Mouse (Mus musculus) kidney, adult 2 months (tissue): ENCODE measurements around the gene Ergic1. TPM values are rescaled to one million over a fixed set of nuclear protein-coding genes. Genes with fewer than 3 reads are reported as not detected.

Experiments
- DNase-seq: peaks from one replicate; pipeline ENCODE4 v3.0.0; 2021
- H3K27ac ChIP-seq: fragments of 200-500 bp; 2 replicates; pipeline ENCODE4 v1.5.1; 2012; ENCODE audit warnings: low read depth, low read length, control low read depth, inconsistent platforms; ENCODE audit not compliant: insufficient read depth
- H3K27me3 ChIP-seq: fragments of 200-500 bp; replicated peaks from 2 replicates; pipeline ENCODE4 v1.6.1; 2012; ENCODE audit warnings: mild to moderate bottlenecking, moderate library complexity, low read length, inconsistent platforms; ENCODE audit not compliant: control insufficient read depth, insufficient read depth
- H3K36me3 ChIP-seq: fragments of 200-500 bp; 2 replicates; pipeline ENCODE4 v1.6.1; 2012; ENCODE audit warnings: mild to moderate bottlenecking, moderate library complexity, low read length, inconsistent platforms; ENCODE audit not compliant: control insufficient read depth, insufficient read depth
- H3K4me1 ChIP-seq: fragments of 200-500 bp; 2 replicates; pipeline ENCODE4 v1.6.1; 2011; ENCODE audit warnings: low read length; ENCODE audit not compliant: control insufficient read depth, insufficient read depth
- H3K4me3 ChIP-seq: fragments of 200-500 bp; 2 replicates; pipeline ENCODE4 v1.5.1; 2011; ENCODE audit warnings: mild to moderate bottlenecking, low read depth, low read length, control low read depth; ENCODE audit not compliant: insufficient read depth
- CTCF ChIP-seq: fragments of 200-500 bp; conservative IDR thresholded peaks from 2 replicates; pipeline ENCODE4 v1.5.1; 2011; ENCODE audit warnings: low read depth, mild to moderate bottlenecking, control low read depth, low read length, moderate library complexity, mixed read lengths; ENCODE audit not compliant: insufficient read depth, insufficient read length
- POLR2A ChIP-seq: fragments of 200-500 bp; IDR thresholded peaks from one replicate; pipeline ENCODE4 v1.6.1; 2011; ENCODE audit warnings: low read depth, low read length, control low read depth
- WGBS: fragments of 180-500 bp; shearing (Covaris S2); methylation state at CpG from one replicate; pipeline ENCODE4 v1.1.7; 2018; 5-methylcytosine and 5-hydroxymethylcytosine counted together
- polyA plus RNA-seq: library from polyadenylated mRNA; depleted of rRNA; stranded (reverse); fragments of >200 nt; gene quantifications from 2 replicates; pipeline ENCODE4 v1.2.3, GENCODE M21; 2012

Ergic1 gene
- polyA plus RNA-seq, 1 experiment: 131 TPM

GRCm38 (mm10) chr17:26608348-26608747, 47.1 kb downstream of the Ergic1 start:
- Histone ChIP-seq H3K27ac (no peak overlapping the region), H3K4me3 (no peak overlapping the region), H3K27me3 (no peaks in the 10 kb centered on the region), H3K4me1 (no peaks in the 10 kb centered on the region), H3K36me3 (no peaks in the 10 kb centered on the region)
- TF ChIP-seq CTCF (no peak), POLR2A (no peak)
- no peak for DNase-seq
- 84% methylated on average over 3 of the region's 3 CpGs for WGBS

GRCm38 (mm10) chr17:26608877-26609276, 47.6 kb downstream of the Ergic1 start:
- WGBS: 95% methylated on average over 8 of the region's 8 CpGs
- DNase-seq: no peak
- Histone ChIP-seq H3K4me1 (no peaks in the 10 kb centered on the region), H3K27me3 (no peaks in the 10 kb centered on the region), H3K4me3 (no peak overlapping the region), H3K27ac (no peak overlapping the region), H3K36me3 (no peaks in the 10 kb centered on the region)
- TF ChIP-seq CTCF: no peak
- no peak for TF ChIP-seq POLR2A

GRCm38 (mm10) chr17:26609820-26610219, 48.5 kb downstream of the Ergic1 start:
- H3K27ac ChIP-seq: no peak overlapping the region
- no peak overlapping the region for H3K4me3 ChIP-seq
- H3K27me3 ChIP-seq: no peaks in the 10 kb centered on the region
- 85% methylated on average over 8 of the region's 8 CpGs for WGBS
- no peak for TF ChIP-seq CTCF
- TF ChIP-seq POLR2A: no peak
- H3K36me3 ChIP-seq: no peaks in the 10 kb centered on the region
- no peak for DNase-seq
- no peaks in the 10 kb centered on the region for H3K4me1 ChIP-seq

GRCm38 (mm10) chr17:26611328-26611727, 50.0 kb downstream of the Ergic1 start:
- WGBS: 50% methylated on average over 7 of the region's 7 CpGs
- DNase-seq: peak; percentile 22
- TF ChIP-seq CTCF: no peak
- no peak for TF ChIP-seq POLR2A
- peaks cover 4% of the 10 kb centered on the region; the same call in 1 of the 2 replicates for H3K4me1 ChIP-seq
- H3K36me3 ChIP-seq: no peaks in the 10 kb centered on the region
- no peak overlapping the region for H3K4me3 ChIP-seq
- no peaks in the 10 kb centered on the region for H3K27me3 ChIP-seq
- H3K27ac ChIP-seq: peak overlapping the region; percentile 1; the same call in 1 of the 2 replicates

GRCm38 (mm10) chr17:26611918-26612317, 50.6 kb downstream of the Ergic1 start:
- Histone ChIP-seq H3K4me1 (peaks cover 7% of the 10 kb centered on the region), H3K27ac (0 out of 2 replicates have a peak overlapping the region, but pooled peaks have one; percentile 2), H3K4me3 (no peak overlapping the region), H3K36me3 (no peaks in the 10 kb centered on the region), H3K27me3 (no peaks in the 10 kb centered on the region)
- 62% methylated on average over 4 of the region's 4 CpGs for WGBS
- TF ChIP-seq CTCF (no peak), POLR2A (no peak)
- DNase-seq: no peak

- Histone ChIP-seq H3K4me1 (peaks cover 16% of the 10 kb centered on the region), H3K4me3 (no peak overlapping the region), H3K36me3 (no peaks in the 10 kb centered on the region), H3K27ac (no peak overlapping the region), H3K27me3 (no peaks in the 10 kb centered on the region)
- WGBS: 78% methylated on average over 6 of the region's 6 CpGs
- DNase-seq: no peak
- TF ChIP-seq POLR2A: no peak
- no peak for TF ChIP-seq CTCF
Measured at GRCm38 (mm10) chr17:26614286-26614685, 53.0 kb downstream of the Ergic1 start.

- no peak for TF ChIP-seq CTCF
- no peak for TF ChIP-seq POLR2A
- Histone ChIP-seq H3K27ac (no peak overlapping the region), H3K4me3 (no peak overlapping the region), H3K27me3 (no peaks in the 10 kb centered on the region), H3K4me1 (peaks cover 21% of the 10 kb centered on the region), H3K36me3 (no peaks in the 10 kb centered on the region)
- no peak for DNase-seq
- WGBS: 68% methylated on average over 9 of the region's 9 CpGs
Measured at GRCm38 (mm10) chr17:26614708-26615486, 53.6 kb downstream of the Ergic1 start.

GRCm38 (mm10) chr17:26616696-26617095, 55.4 kb downstream of the Ergic1 start:
- no peaks in the 10 kb centered on the region for H3K36me3 ChIP-seq
- no peak overlapping the region for H3K4me3 ChIP-seq
- TF ChIP-seq POLR2A: peak; percentile 18
- TF ChIP-seq CTCF: 0 out of 2 replicates have a peak, but pooled peaks have one; percentile 6
- H3K27ac ChIP-seq: peak overlapping the region; percentile 70
- H3K4me1 ChIP-seq: peaks cover 38% of the 10 kb centered on the region
- DNase-seq: peak; percentile 96
- no peaks in the 10 kb centered on the region for H3K27me3 ChIP-seq
- WGBS: 35% methylated on average over 2 of the region's 2 CpGs
